ENCODE assay signal across 8 mouse cellular contexts in genomic region chr10:99106703-99107631, GRCm38 (mm10). TPM values are rescaled to one million over a fixed set of nuclear protein-coding genes. Genes with fewer than 3 reads are reported as not detected.
DNase-seq lines count a peak whose midpoint lies in the region; ATAC-seq and TF ChIP-seq lines count a peak whose summit lies in the region.

Poc1b (plus strand) TSS chr10:99107036.

- peak within 1 kb of the TSS; percentile 84 for H3K27ac ChIP-seq in heart, embryonic 13.5 days (replicated peaks)
- H3K27ac ChIP-seq in liver, embryonic 14.5 days = peak within 1 kb of the TSS; percentile 52
- peak within 1 kb of the TSS; percentile 85 for H3K27ac ChIP-seq in neural tube, embryonic 11.5 days (ENCODE audit: low read depth, low read length)
- peak within 1 kb of the TSS; percentile 82 for H3K27ac ChIP-seq in stomach, embryonic 16.5 days (ENCODE audit: low read length)

- no peak for TF ChIP-seq EP300 in liver, embryonic 14.5 days (IDR thresholded peaks at IDR 0.05; ENCODE audit: low read depth)

- DNase-seq in brain, embryonic 18.5 days (ENCODE audit: low read depth, low spot score) = peak; percentile 72
- DNase-seq in kidney, postnatal 10 days = peak; percentile 93
- DNase-seq in liver, embryonic 14.5 days (ENCODE audit: low read depth in 3 of 3, low spot score in 3 of 3) = peak; percentile 67 to 72 (median 71)
- peak; percentile 94 for DNase-seq in neural tube, embryonic 11.5 days (ENCODE audit: low spot score)

- ATAC-seq in CD4-positive, CD25-positive, alpha-beta regulatory T cell, adult 4 months = peak; percentile 70
- ATAC-seq in heart, embryonic 13.5 days (ENCODE audit: extremely low read depth, insufficient number of reproducible peaks, low FRiP score, low TSS enrichment) = peak; percentile 72
- peak; percentile 88 for ATAC-seq in liver, embryonic 14.5 days (ENCODE audit: insufficient read depth)
- ATAC-seq in neural tube, embryonic 11.5 days (ENCODE audit: insufficient read depth, low FRiP score, low TSS enrichment) = peak; percentile 97
- ATAC-seq in stomach, embryonic 16.5 days (ENCODE audit: insufficient read depth, low FRiP score) = peak; percentile 92

- no peak for TF ChIP-seq CTCF in liver, embryonic 14.5 days (IDR thresholded peaks at IDR 0.05; ENCODE audit: low read depth)

- peak within 1 kb of the TSS; percentile 91 for H3K9ac ChIP-seq in heart, embryonic 13.5 days
- peak within 1 kb of the TSS; percentile 80 for H3K9ac ChIP-seq in liver, embryonic 14.5 days (replicated peaks)
- H3K9ac ChIP-seq in neural tube, embryonic 11.5 days (ENCODE audit: low read length) = peak within 1 kb of the TSS; percentile 87
- peak within 1 kb of the TSS; percentile 92 for H3K9ac ChIP-seq in stomach, embryonic 16.5 days (ENCODE audit: low read length)

- peak within 1 kb of the TSS; percentile 94 for H3K4me3 ChIP-seq in erythroblast, embryonic 14.5 days (replicated peaks)
- H3K4me3 ChIP-seq in heart, embryonic 13.5 days = peak within 1 kb of the TSS; percentile 91
- peak within 1 kb of the TSS; percentile 97 to 98 for H3K4me3 ChIP-seq in liver, embryonic 14.5 days (ENCODE audit: insufficient read depth in 1 of 2, low read depth in 2 of 2, low read length in 2 of 2)
- peak within 1 kb of the TSS; percentile 93 for H3K4me3 ChIP-seq in neural tube, embryonic 11.5 days (ENCODE audit: low read depth, low read length)
- H3K4me3 ChIP-seq in stomach, embryonic 16.5 days (replicated peaks; ENCODE audit: low read length) = peak within 1 kb of the TSS; percentile 73

- H3K4me2 ChIP-seq in heart, embryonic 13.5 days = peak within 1 kb of the TSS; percentile 99
- peak within 1 kb of the TSS; percentile 96 for H3K4me2 ChIP-seq in liver, embryonic 14.5 days (ENCODE audit: low read depth)
- H3K4me2 ChIP-seq in neural tube, embryonic 11.5 days (ENCODE audit: low read depth) = peak within 1 kb of the TSS; percentile 95
- peak within 1 kb of the TSS; percentile 95 for H3K4me2 ChIP-seq in stomach, embryonic 16.5 days (ENCODE audit: low read depth, low read length)

- H3K27me3 ChIP-seq in erythroblast, embryonic 14.5 days (ENCODE audit: control insufficient read depth) = no peaks in the 10 kb centered on the region
- no peaks in the 10 kb centered on the region for H3K27me3 ChIP-seq in heart, embryonic 13.5 days (replicated peaks)
- H3K27me3 ChIP-seq in liver, embryonic 14.5 days (ENCODE audit: control insufficient read depth, insufficient read depth, low read length) = no peaks in the 10 kb centered on the region
- no peaks in the 10 kb centered on the region for H3K27me3 ChIP-seq in neural tube, embryonic 11.5 days (ENCODE audit: control insufficient read depth, insufficient read depth, low read length)
- H3K27me3 ChIP-seq in stomach, embryonic 16.5 days (ENCODE audit: control insufficient read depth, insufficient read depth, low read length) = no peaks in the 10 kb centered on the region

- H3K4me1 ChIP-seq in erythroblast, embryonic 14.5 days (ENCODE audit: control insufficient read depth) = peaks cover 36% of the 10 kb centered on the region
- H3K4me1 ChIP-seq in heart, embryonic 13.5 days = peaks cover 26% of the 10 kb centered on the region
- peaks cover 0 to 5% of the 10 kb centered on the region in 2 experiments; a peak in 2 of 4 replicates for H3K4me1 ChIP-seq in liver, embryonic 14.5 days (replicated peaks; ENCODE audit: control insufficient read depth in 2 of 2, insufficient read depth in 2 of 2, low read length in 1 of 2)
- H3K4me1 ChIP-seq in neural tube, embryonic 11.5 days (ENCODE audit: control insufficient read depth, insufficient read depth, low read length) = peaks cover 6% of the 10 kb centered on the region
- peaks cover 14% of the 10 kb centered on the region for H3K4me1 ChIP-seq in stomach, embryonic 16.5 days (ENCODE audit: control insufficient read depth, insufficient read depth, low read length)

- WGBS in heart, embryonic 13.5 days = under 1% methylated on average over 105 of the region's 106 CpGs
- under 1% methylated on average over 103 of the region's 106 CpGs for WGBS in liver, embryonic 14.5 days (ENCODE audit: insufficient replicate concordance)
- under 1% methylated on average over 86 of the region's 106 CpGs for WGBS in neural tube, embryonic 11.5 days
- WGBS in stomach, embryonic 16.5 days = under 1% methylated on average over 104 of the region's 106 CpGs

- H3K36me3 ChIP-seq in erythroblast, embryonic 14.5 days (ENCODE audit: control insufficient read depth) = peaks cover 27% of the 10 kb centered on the region
- H3K36me3 ChIP-seq in heart, embryonic 13.5 days = peaks cover 17% of the 10 kb centered on the region
- H3K36me3 ChIP-seq in liver, embryonic 14.5 days (replicated peaks; ENCODE audit: control insufficient read depth, insufficient read depth, low read depth) = no peaks in the 10 kb centered on the region; the same call in 1 of the 2 replicates
- H3K36me3 ChIP-seq in neural tube, embryonic 11.5 days (ENCODE audit: control insufficient read depth, insufficient read depth, low read length) = peaks cover 6% of the 10 kb centered on the region
- H3K36me3 ChIP-seq in stomach, embryonic 16.5 days (ENCODE audit: control insufficient read depth, insufficient read depth, low read length) = peaks cover 20% of the 10 kb centered on the region

- peaks cover 9% of the 10 kb centered on the region for H3K9me3 ChIP-seq in erythroblast, embryonic 14.5 days (ENCODE audit: control insufficient read depth, low read length)
- no peaks in the 10 kb centered on the region for H3K9me3 ChIP-seq in heart, embryonic 13.5 days
- H3K9me3 ChIP-seq in liver, embryonic 14.5 days (ENCODE audit: control insufficient read depth, low read length) = no peaks in the 10 kb centered on the region
- H3K9me3 ChIP-seq in neural tube, embryonic 11.5 days (ENCODE audit: control insufficient read depth, low read length) = no peaks in the 10 kb centered on the region
- H3K9me3 ChIP-seq in stomach, embryonic 16.5 days (replicated peaks; ENCODE audit: control insufficient read depth, low read length) = peaks cover 9% of the 10 kb centered on the region

RNA-seq across cellular contexts. Expression of gene Poc1b, which starts in this region (rescaled TPM):
- polyA plus RNA-seq in CD4-positive, CD25-positive, alpha-beta regulatory T cell, adult 4 months (2017; shearing (Covaris generic)) = 10 to 100 TPM; 10.0 TPM
- polyA plus RNA-seq in erythroblast, embryonic 14.5 days (2012) = 0.49 and 0.71 TPM in 2 replicates
- 8.1 and 10.0 TPM in 2 replicates for polyA plus RNA-seq in heart, embryonic 13.5 days (2015; fragmentation: Nextera tagmentation; extraction: Ambion mirVana)
- 5.6 TPM in 2 replicates for polyA plus RNA-seq in liver, embryonic 14.5 days (2012; rRNA removed)
- 5.9 and 7.2 TPM in 2 replicates for polyA plus RNA-seq in liver, embryonic 14.5 days (2014; fragmentation: Nextera tagmentation; extraction: Ambion mirVana)
- 33.0 and 39.4 TPM in 2 replicates for polyA plus RNA-seq in neural tube, embryonic 11.5 days (2014; fragmentation: Nextera tagmentation; extraction: Ambion mirVana)
- 16.1 and 19.8 TPM in 2 replicates for polyA plus RNA-seq in stomach, embryonic 16.5 days (2015; fragmentation: Nextera tagmentation; extraction: Ambion mirVana)

Comparison
In these comparisons a context has a peak if more than half of its experiments do, and no peak if none do; other contexts are left out.
1. Peak in every context shown above with its lines: DNase-seq, ATAC-seq, H3K4me3 ChIP-seq and H3K27ac ChIP-seq.